Mouse (Mus musculus): ENCODE measurements around the gene Gpatch8. TPM values are rescaled to one million over a fixed set of nuclear protein-coding genes. Genes with fewer than 3 reads are reported as not detected.

The Gpatch8 gene
- total and polyA plus RNA-seq, 3 experiments: 17.9 to 29.7 (median 25.8) TPM

DNA sequence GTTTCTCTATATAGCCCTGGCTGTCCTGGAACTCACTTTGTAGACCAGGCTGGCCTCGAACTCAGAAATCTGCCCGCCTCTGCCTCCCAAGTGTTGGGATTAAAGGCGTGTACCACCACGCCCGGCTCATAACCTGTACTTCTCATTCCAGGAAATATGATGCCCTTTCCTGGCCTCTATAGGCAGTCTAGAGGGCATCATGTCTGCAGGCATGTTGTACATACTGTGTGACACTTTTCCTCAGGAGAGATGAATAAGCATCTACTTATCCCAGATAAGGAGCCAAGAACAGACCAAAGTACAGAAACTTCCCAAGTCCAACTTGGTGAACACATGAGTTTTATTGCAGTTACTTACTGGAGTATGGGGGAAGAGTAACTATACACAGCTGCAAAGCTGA lies 2.5 kb upstream of the Gpatch8 start:
- TF ChIP-seq USF1 (IDR thresholded peaks at IDR 0.05; ENCODE audit: low read depth, low read length): no peak
- TF ChIP-seq ZNF384 (IDR thresholded peaks at IDR 0.05; ENCODE audit: low read depth, low read length): no peak
- no peak for TF ChIP-seq BHLHE40 (IDR thresholded peaks at IDR 0.05; ENCODE audit: borderline replicate concordance, low read depth, low read length)
- TF ChIP-seq MAZ (IDR thresholded peaks at IDR 0.05; ENCODE audit: low read depth, low read length): no peak
- TF ChIP-seq POLR2AphosphoS5 (IDR thresholded peaks at IDR 0.05; ENCODE audit: borderline replicate concordance, low read depth, low read length): no peak
- TF ChIP-seq ELF1 (IDR thresholded peaks at IDR 0.05; ENCODE audit: low read depth, low read length): no peak
- TF ChIP-seq MAX (IDR thresholded peaks at IDR 0.05; ENCODE audit: low read length): no peak
- no peak for TF ChIP-seq POLR2AphosphoS2 (IDR thresholded peaks at IDR 0.05; ENCODE audit: low read length)
- no peak for TF ChIP-seq MYC (IDR thresholded peaks at IDR 0.05; ENCODE audit: low read depth, low read length)
- TF ChIP-seq MAFK (IDR thresholded peaks at IDR 0.05; ENCODE audit: borderline replicate concordance, low read depth, low read length): no peak
- no peak for TF ChIP-seq RAD21 (IDR thresholded peaks at IDR 0.05; ENCODE audit: low read depth, low read length)
- TF ChIP-seq USF2 (IDR thresholded peaks at IDR 0.05; ENCODE audit: borderline replicate concordance in 1 of 2, insufficient read depth in 1 of 2, low read depth in 1 of 2, low read length in 2 of 2): no peak
- TF ChIP-seq ZMIZ1 (IDR thresholded peaks at IDR 0.05; ENCODE audit: low read depth, low read length): no peak
- no peak for TF ChIP-seq MEF2A (IDR thresholded peaks at IDR 0.05; ENCODE audit: extremely low read depth, insufficient replicate concordance, low read depth, low read length, poor library complexity, severe bottlenecking)
- no peak for TF ChIP-seq EP300 (IDR thresholded peaks at IDR 0.05; ENCODE audit: low read depth in 1 of 2, low read length in 2 of 2)
- TF ChIP-seq NRF1 (IDR thresholded peaks at IDR 0.05; ENCODE audit: insufficient read depth, low read depth, low read length, poor library complexity, severe bottlenecking): no peak
- no peak for TF ChIP-seq GATA1 (IDR thresholded peaks at IDR 0.05; ENCODE audit: low read depth, low read length)
- no peak for TF ChIP-seq TCF12 (IDR thresholded peaks at IDR 0.05; ENCODE audit: low read depth, low read length)
- TF ChIP-seq GABPA (IDR thresholded peaks at IDR 0.05; ENCODE audit: low read depth, low read length): no peak

DNA sequence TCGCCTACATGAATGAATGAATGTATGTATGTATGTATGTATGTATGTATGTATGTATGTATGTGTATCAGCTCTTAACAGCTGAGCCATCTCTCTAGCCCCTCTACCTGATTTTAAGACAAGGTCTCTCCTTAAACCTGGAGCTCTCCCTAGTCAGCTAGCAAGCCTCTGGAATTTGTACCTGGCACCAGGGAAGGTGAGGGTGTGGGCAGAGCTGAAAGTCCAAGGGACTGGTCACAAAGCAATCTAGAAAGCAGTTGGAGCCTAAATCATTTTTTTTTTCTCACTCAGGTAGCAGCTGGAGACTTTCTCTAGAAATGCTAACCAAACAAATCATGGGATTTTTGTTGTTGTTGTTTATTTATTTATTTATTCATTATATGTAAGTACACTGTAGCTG lies 1.2 kb upstream of the Gpatch8 start:
- Histone ChIP-seq H3K4me3 (ENCODE audit: control insufficient read depth in 1 of 2, insufficient read depth in 1 of 2, low read depth in 2 of 2, low read length in 2 of 2) (no peak overlapping the region), H3K27ac (ENCODE audit: control insufficient read depth, low read depth, low read length) (no peak overlapping the region), H3K9ac (ENCODE audit: control insufficient read depth, low read depth, low read length, poor library complexity, severe bottlenecking) (no peak overlapping the region), H3K4me1 (ENCODE audit: control insufficient read depth in 1 of 2, insufficient read depth in 2 of 2, low read length in 2 of 2) (peaks cover 10 to 13% of the 10 kb centered on the region in 2 experiments), H3K9me3 (replicated peaks; ENCODE audit: insufficient read depth, low read length) (no peaks in the 10 kb centered on the region), H3K36me3 (ENCODE audit: control insufficient read depth in 1 of 2, insufficient read depth in 2 of 2, low read length in 2 of 2) (peaks cover 2 to 22% of the 10 kb centered on the region in 2 experiments; a peak in 3 of 4 replicates), H3K79me2 (ENCODE audit: control insufficient read depth, insufficient read depth, low read length, poor library complexity) (peaks cover 26% of the 10 kb centered on the region), H3K27me3 (ENCODE audit: control insufficient read depth in 1 of 2, insufficient read depth in 2 of 2, low read length in 2 of 2) (no peaks in the 10 kb centered on the region)
- no peak for DNase-seq (ENCODE audit: low read depth, low spot score)
- TF ChIP-seq RAD21 (IDR thresholded peaks at IDR 0.05; ENCODE audit: low read depth, low read length) (no peak), MYC (IDR thresholded peaks at IDR 0.05; ENCODE audit: low read depth, low read length) (no peak), RCOR1 (IDR thresholded peaks at IDR 0.05; ENCODE audit: low read depth, low read length) (no peak), MEF2A (IDR thresholded peaks at IDR 0.05; ENCODE audit: extremely low read depth, insufficient replicate concordance, low read depth, low read length, poor library complexity, severe bottlenecking) (no peak), MAX (IDR thresholded peaks at IDR 0.05; ENCODE audit: low read length) (no peak), ZC3H11A (IDR thresholded peaks at IDR 0.05; ENCODE audit: low read depth, low read length) (no peak), MXI1 (IDR thresholded peaks at IDR 0.05; ENCODE audit: low read depth, low read length) (no peak), ELF1 (IDR thresholded peaks at IDR 0.05; ENCODE audit: low read depth, low read length) (no peak)

More for the DNA sequence above, 2.5 kb upstream of the Gpatch8 start:
- H3K36me3 ChIP-seq (ENCODE audit: control insufficient read depth in 1 of 2, insufficient read depth in 2 of 2, low read length in 2 of 2): peaks cover 0 to 17% of the 10 kb centered on the region in 2 experiments; a peak in 2 of 4 replicates
- H3K4me3 ChIP-seq (ENCODE audit: control insufficient read depth in 1 of 2, insufficient read depth in 1 of 2, low read depth in 2 of 2, low read length in 2 of 2): no peak overlapping the region
- no peak overlapping the region for H3K9ac ChIP-seq (ENCODE audit: control insufficient read depth, low read depth, low read length, poor library complexity, severe bottlenecking)
- DNase-seq (ENCODE audit: low read depth, low spot score): no peak
- H3K79me2 ChIP-seq (ENCODE audit: control insufficient read depth, insufficient read depth, low read length, poor library complexity): peaks cover 20% of the 10 kb centered on the region
- H3K9me3 ChIP-seq (replicated peaks; ENCODE audit: insufficient read depth, low read length): no peaks in the 10 kb centered on the region
- H3K27ac ChIP-seq (ENCODE audit: control insufficient read depth, low read depth, low read length): no peak overlapping the region
- peaks cover 10% of the 10 kb centered on the region in 2 experiments for H3K4me1 ChIP-seq (ENCODE audit: control insufficient read depth in 1 of 2, insufficient read depth in 2 of 2, low read length in 2 of 2)
- no peaks in the 10 kb centered on the region for H3K27me3 ChIP-seq (ENCODE audit: control insufficient read depth in 1 of 2, insufficient read depth in 2 of 2, low read length in 2 of 2)
